Mouse (Mus musculus) kidney, adult 11 months (tissue): ENCODE results near the gene Arhgap17.

ENCODE experiments used
- DNase-seq: peaks from one replicate; pipeline ENCODE4 v3.0.0; 2022

Gene Arhgap17

GRCm38 (mm10) chr7:123369759-123370481 lies at the start of gene Arhgap17, which contains the start of gene Lcmt1:
Gene Arhgap17 (minus strand): TSS chr7:123369915.
Gene Lcmt1 (plus strand): TSS chr7:123369784.
- DNase-seq, result peak; percentile 98

- DNase-seq, result peak; percentile 57
Observed at GRCm38 (mm10) chr7:123417661-123418060, 47.9 kb upstream of the Arhgap17 start.

DNA sequence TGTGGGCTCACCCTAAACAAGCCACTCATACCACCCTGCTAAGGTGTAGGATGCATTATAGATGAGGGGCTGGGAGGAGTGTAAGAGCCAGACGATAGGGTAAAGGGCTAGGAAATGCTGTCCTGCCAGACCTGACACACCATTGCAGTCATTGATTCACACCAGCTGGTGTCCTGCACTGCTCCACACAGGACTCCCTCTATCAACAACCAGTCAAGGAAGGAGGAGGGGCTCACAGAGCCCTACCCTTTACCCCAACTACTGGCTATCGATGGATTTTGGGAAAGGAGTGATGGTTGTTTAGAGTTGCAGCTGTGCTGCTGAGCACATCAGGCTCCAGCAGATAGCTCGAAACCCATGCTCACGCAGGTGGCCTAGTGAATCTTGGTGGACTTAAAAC lies 47.1 kb upstream of the Arhgap17 start:
- no peak for DNase-seq

GRCm38 (mm10) chr7:123412143-123412542 lies 42.4 kb upstream of the Arhgap17 start:
- DNase-seq, result no peak

GRCm38 (mm10) chr7:123411109-123411508 lies 41.4 kb upstream of the Arhgap17 start:
- DNase-seq, result no peak

GRCm38 (mm10) chr7:123410502-123410901 lies 40.8 kb upstream of the Arhgap17 start:
- no peak for DNase-seq

GRCm38 (mm10) chr7:123406988-123407387 lies 37.3 kb upstream of the Arhgap17 start:
- DNase-seq, result no peak

- DNase-seq, result no peak
Observed at GRCm38 (mm10) chr7:123405619-123406018, 35.9 kb upstream of the Arhgap17 start.

GRCm38 (mm10) chr7:123404198-123404597 lies 34.5 kb upstream of the Arhgap17 start:
- no peak for DNase-seq

- no peak for DNase-seq
Observed at GRCm38 (mm10) chr7:123401121-123401520, 31.4 kb upstream of the Arhgap17 start.

DNA sequence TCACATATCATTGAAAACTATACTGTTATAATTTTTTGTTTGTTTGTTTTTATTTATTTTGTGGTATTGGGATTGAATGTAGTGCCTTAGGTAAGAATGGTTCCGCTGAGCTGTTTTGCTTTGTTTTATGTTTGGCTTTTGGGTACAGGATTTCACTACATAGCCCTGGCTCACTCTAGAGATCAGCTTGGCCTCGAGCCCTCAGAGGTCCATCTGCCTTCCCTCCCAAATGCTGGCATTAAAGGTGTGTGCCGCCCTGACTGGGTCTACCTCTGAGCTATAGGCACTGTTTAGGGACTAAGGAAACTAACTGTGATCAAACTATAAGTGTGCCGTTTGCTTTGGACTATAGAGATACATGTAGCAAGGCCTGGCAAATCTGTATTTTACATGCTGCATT lies 29.6 kb upstream of the Arhgap17 start:
- no peak for DNase-seq

GRCm38 (mm10) chr7:123398828-123399227 lies 29.1 kb upstream of the Arhgap17 start:
- DNase-seq, result peak; percentile 40

- DNase-seq, result no peak
Observed at GRCm38 (mm10) chr7:123397931-123398330, 28.2 kb upstream of the Arhgap17 start.

DNA sequence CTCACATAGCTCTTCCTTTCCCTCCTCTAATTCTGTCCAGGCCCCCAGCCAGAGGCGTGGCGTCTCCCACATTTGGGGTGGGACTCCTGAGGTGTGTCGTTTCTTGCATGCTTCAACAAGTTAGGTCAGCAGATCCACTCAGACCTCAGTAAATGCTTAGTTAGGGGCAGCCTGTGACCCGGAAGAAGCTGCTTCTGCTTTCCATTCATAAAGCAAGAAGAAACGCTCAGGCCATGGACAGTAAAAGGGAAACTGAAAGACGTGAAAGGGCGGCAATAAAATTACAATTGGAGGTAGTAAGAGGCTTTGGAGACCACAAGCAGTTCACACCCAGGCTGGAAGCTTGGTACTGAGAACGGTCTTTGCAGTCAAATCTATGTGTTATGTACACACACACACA lies 27.7 kb upstream of the Arhgap17 start:
- no peak for DNase-seq

DNA sequence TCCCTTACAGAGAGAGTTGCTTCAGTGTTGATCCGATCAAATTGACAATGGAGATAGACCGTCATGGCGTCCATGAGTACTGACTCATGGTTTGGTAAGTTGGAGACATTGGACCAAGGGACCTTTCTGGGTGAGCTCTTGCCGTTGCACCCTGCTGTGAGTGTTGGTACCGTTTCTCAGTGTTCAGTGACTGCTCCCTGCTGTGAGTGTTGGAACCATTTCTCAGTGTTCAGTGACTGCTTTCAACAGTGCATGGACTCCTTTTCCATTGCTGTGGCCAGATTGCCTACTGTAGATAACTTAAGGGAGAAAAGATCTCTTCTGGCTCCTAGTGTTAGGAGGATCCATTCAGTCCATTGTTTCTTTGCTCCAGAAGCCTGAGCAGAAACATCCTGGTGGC lies 27.2 kb upstream of the Arhgap17 start:
- DNase-seq, result no peak

GRCm38 (mm10) chr7:123394271-123394670 lies 24.6 kb upstream of the Arhgap17 start:
- no peak for DNase-seq

DNA sequence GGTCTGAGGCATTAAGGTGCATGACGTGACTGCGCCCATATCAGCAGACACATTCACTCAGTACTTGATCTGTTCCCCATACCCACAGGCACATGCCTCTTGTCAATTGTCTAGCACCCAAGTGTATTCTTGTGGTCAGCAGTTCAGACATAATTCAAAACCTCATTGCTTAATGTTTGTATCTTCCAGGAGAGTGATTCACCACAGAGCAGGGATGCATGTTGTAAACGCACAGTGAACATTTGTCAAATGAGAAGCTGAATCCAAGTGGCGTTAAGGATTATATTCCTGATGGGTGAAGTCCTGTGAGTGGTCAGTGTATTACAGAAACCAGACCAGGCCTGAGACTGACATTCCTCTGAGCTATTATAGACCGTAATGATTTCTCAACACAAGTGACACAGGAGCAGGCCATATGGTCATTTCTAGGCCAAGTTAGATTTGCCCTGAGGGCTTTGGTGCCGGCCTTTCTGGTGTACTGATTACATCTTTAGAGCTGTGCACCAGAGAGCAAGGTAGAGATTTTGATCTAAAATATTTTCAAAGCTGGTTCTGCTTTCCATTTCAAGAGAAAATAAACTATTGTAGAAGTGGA lies 20.1 kb upstream of the Arhgap17 start:
- no peak for DNase-seq

DNA sequence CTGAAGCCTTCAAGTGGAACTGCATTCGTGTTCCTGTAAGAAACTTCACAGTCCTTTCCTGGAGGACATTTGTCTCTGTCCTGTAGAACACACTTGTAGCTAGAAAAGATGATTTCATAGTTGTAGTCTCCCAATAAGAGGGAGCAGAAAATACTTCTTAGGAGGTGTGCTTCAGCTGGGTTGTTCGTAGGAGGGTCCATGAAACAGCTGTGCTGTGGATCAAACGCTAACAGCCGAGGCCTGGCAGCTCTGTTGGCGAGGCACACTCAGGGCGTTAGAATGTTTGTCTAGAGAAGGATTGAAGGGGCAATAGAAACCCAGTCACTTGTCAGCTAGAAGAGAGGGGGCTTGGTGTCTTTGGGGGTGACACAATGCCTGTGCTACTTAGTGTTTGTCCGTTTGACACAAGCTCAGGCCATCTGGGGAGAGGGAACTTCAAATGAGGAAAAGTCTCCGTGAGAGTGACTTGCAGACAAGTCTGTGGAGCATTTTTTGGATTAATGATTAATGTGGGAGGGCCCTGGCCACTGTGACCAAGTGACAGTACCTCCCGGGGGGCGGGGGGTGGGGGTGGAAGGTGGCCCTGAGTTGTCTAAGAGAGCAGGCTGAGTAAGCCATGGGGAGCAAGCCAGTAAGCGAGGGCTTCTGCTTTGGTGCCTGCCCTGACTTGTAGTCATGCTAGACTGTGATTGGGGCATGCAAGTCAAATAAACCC lies 16.1 kb upstream of the Arhgap17 start:
- peak; percentile 52 for DNase-seq

DNA sequence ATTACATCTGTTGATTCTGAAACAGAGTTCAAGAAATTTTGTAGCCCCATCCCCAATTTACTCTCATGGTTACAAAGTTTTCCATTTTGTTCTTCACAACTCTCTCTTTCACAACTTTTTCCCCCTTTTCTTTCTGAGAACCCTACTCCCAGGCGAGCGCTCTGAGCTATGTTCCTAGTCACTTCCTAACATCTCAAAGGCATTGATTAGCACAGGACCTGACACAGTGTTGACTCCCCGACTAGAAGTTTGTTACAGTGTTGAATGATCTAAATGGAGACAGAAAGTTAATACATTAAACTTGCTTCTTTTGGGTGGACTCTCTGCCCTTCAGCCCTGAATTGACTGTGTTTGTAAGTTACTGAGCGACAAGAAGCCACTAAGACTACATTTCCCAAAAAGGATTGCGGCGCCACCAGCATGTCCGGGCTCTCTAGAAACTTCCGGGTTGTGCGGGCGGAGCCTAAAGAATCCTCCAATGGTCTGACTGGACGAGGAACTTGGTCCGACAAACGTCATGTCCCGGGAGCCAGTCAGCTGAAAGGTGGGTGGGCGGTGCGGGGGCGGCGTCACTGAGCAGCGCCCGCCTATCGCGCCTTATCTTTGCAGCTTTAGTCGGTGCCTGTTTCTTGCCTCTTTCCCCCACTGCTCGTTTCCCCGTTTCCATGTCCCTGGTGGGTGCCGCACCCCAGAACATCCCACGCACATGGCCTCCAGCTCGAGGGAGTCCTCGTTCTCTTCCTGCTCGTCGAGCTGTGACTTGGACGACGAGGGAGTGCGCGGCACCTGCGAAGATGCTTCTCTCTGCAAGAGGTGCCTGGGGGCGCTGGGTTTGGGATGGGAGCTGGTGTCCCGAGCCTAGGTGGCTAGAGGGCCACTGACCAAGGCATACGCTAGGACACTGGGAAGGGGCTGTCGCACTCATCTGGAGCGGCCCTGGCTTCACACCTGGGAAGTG lies 8.0 kb upstream of the Arhgap17 start:
- DNase-seq, result peak; percentile 97

GRCm38 (mm10) chr7:123371501-123371900 lies 1.8 kb upstream of the Arhgap17 start:
- no peak for DNase-seq

DNA sequence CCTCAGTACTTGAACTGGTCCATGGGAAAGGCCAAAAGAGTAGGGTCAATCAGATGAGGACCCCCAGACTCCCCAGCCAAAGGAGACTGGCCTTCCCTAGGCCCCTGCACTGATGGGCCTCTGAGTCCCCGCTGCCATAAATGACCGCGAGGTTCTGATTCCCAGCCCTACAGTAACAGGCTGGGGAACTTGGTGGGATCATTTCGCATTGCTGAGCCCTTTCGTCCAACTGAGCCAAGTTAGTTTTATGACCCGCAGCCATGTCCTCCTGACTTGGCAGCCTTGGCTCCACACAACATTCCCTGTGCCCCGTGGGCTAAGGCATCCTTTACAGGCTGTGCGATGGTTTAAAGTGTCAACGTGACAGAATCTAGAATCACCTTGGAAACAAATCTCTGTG lies 985 bp upstream of the Arhgap17 start:
- DNase-seq, result no peak
